Mouse (Mus musculus): ENCODE results near the gene Pnkd. TPM values are rescaled to one million over a fixed set of nuclear protein-coding genes. Genes with fewer than 3 reads are reported as not detected.

Gene Pnkd
- polyA plus RNA-seq, 1 experiment from 2014 or later: 34.0 TPM

- Histone ChIP-seq H3K36me3 (ENCODE audit: control insufficient read depth, insufficient read depth) (no peaks in the 10 kb centered on the region), H3K27ac (ENCODE audit: low read length) (no peak overlapping the region), H3K9me3 (replicated peaks; ENCODE audit: control insufficient read depth, low read length) (no peaks in the 10 kb centered on the region), H3K9ac (ENCODE audit: low read depth, low read length) (no peak overlapping the region), H3K4me3 (ENCODE audit: low read depth, low read length) (no peak overlapping the region), H3K4me1 (ENCODE audit: control insufficient read depth, low read depth, low read length) (peaks cover 6% of the 10 kb centered on the region; the same call in 1 of the 2 replicates), H3K27me3 (ENCODE audit: control insufficient read depth, insufficient read depth, low read depth, low read length) (no peaks in the 10 kb centered on the region), H3K4me2 (ENCODE audit: low read depth, low read length) (no peak overlapping the region)
- ATAC-seq (ENCODE audit: low read depth): no peak
- WGBS (ENCODE audit: insufficient replicate concordance): 63% methylated on average over 11 of the region's 11 CpGs
Observed at GRCm38 (mm10) chr1:74344163-74344916, 59.6 kb downstream of the Pnkd start.

DNA sequence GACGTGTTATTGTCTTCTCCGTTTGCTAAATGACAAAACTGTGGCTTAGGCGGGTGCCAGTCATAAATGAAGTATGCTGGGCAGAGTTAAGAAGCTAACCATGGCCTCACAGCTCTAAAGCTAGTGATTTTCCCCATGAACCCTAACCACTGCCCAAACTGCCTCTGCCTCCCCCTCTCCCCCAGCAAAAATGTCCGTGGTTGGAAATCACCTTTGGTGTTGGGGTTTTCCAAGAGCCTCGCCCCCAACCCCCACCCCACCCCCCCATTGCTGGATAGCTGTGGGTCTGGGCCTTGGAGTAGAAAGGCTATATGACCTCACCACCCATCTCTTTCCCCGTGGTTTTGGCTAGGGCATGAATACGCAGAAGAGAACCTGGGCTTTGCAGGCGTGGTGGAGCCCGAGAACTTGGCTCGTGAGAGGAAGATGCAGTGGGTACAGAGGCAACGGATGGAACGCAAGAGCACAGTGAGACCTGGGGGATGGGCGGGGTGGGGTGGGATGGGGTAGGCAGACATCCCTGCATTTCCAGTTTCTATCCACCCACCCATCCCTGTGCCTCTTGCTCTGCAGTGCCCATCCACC, 66.5 kb downstream of the Pnkd start:
- no peaks in the 10 kb centered on the region for H3K27me3 ChIP-seq (ENCODE audit: control insufficient read depth, insufficient read depth, low read depth, low read length)
- no peak for ATAC-seq (ENCODE audit: low read depth)
- no peak overlapping the region for H3K27ac ChIP-seq (ENCODE audit: low read length)
- no peaks in the 10 kb centered on the region for H3K9me3 ChIP-seq (replicated peaks; ENCODE audit: control insufficient read depth, low read length)
- H3K9ac ChIP-seq (ENCODE audit: low read depth, low read length): no peak overlapping the region
- 62% methylated on average over 13 of the region's 13 CpGs for WGBS (ENCODE audit: insufficient replicate concordance)
- H3K4me3 ChIP-seq (ENCODE audit: low read depth, low read length): no peak overlapping the region
- no peaks in the 10 kb centered on the region for H3K4me1 ChIP-seq (ENCODE audit: control insufficient read depth, low read depth, low read length)
- no peak overlapping the region for H3K4me2 ChIP-seq (ENCODE audit: low read depth, low read length)
- no peaks in the 10 kb centered on the region for H3K36me3 ChIP-seq (ENCODE audit: control insufficient read depth, insufficient read depth)

DNA sequence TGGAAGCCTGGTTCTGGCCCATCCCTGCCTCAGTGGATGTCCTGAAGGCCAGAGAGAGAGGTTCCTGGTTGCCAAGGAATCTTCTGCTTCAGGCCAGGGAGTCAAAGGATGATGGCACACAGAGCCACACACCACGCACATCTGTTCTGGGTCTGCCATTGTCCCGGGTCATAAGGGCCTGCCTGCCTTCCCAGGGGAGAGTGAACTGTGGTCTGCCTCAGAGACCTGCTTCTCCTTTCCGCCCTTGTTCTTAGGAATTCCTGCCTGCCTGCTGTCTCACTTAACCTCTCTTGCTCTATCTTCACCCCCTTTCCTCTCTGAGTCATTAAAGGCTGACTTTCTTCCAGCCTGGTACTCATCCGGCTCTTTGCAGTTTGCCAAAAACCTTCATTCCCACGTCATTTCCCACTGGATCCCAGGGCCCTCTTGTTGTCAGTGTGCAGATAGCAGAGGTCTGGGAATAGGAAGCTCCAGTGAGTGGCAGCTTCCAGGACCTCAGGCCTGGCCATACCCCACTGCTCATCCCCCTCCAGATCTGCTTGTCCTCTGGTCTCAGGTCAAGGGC, 67.9 kb downstream of the Pnkd start:
- no peak overlapping the region for H3K4me3 ChIP-seq (ENCODE audit: low read depth, low read length)
- H3K4me2 ChIP-seq (ENCODE audit: low read depth, low read length): no peak overlapping the region
- no peaks in the 10 kb centered on the region for H3K36me3 ChIP-seq (ENCODE audit: control insufficient read depth, insufficient read depth)
- H3K27me3 ChIP-seq (ENCODE audit: control insufficient read depth, insufficient read depth, low read depth, low read length): no peaks in the 10 kb centered on the region
- H3K4me1 ChIP-seq (ENCODE audit: control insufficient read depth, low read depth, low read length): no peaks in the 10 kb centered on the region
- ATAC-seq (ENCODE audit: low read depth): peak; percentile 48; the same call in 1 of the 2 replicates
- H3K9me3 ChIP-seq (replicated peaks; ENCODE audit: control insufficient read depth, low read length): no peaks in the 10 kb centered on the region
- no peak overlapping the region for H3K27ac ChIP-seq (ENCODE audit: low read length)
- WGBS (ENCODE audit: insufficient replicate concordance): 66% methylated on average over 5 of the region's 5 CpGs
- H3K9ac ChIP-seq (ENCODE audit: low read depth, low read length): no peak overlapping the region

- no peaks in the 10 kb centered on the region for H3K27me3 ChIP-seq (ENCODE audit: control insufficient read depth, insufficient read depth, low read depth, low read length)
- no peak overlapping the region for H3K4me2 ChIP-seq (ENCODE audit: low read depth, low read length)
- no peak overlapping the region for H3K27ac ChIP-seq (ENCODE audit: low read length)
- H3K9ac ChIP-seq (ENCODE audit: low read depth, low read length): no peak overlapping the region
- no peaks in the 10 kb centered on the region for H3K36me3 ChIP-seq (ENCODE audit: control insufficient read depth, insufficient read depth)
- ATAC-seq (ENCODE audit: low read depth): no peak
- no peaks in the 10 kb centered on the region for H3K9me3 ChIP-seq (replicated peaks; ENCODE audit: control insufficient read depth, low read length)
- H3K4me1 ChIP-seq (ENCODE audit: control insufficient read depth, low read depth, low read length): no peaks in the 10 kb centered on the region
- no peak overlapping the region for H3K4me3 ChIP-seq (ENCODE audit: low read depth, low read length)
- 64% methylated on average over 9 of the region's 9 CpGs for WGBS (ENCODE audit: insufficient replicate concordance)
Observed at GRCm38 (mm10) chr1:74353453-74354229, 68.9 kb downstream of the Pnkd start.

GRCm38 (mm10) chr1:74357531-74357930, 72.8 kb downstream of the Pnkd start:
- H3K4me1 ChIP-seq (ENCODE audit: control insufficient read depth, low read depth, low read length): no peaks in the 10 kb centered on the region
- H3K9me3 ChIP-seq (replicated peaks; ENCODE audit: control insufficient read depth, low read length): no peaks in the 10 kb centered on the region
- no peak overlapping the region for H3K4me2 ChIP-seq (ENCODE audit: low read depth, low read length)
- H3K27ac ChIP-seq (ENCODE audit: low read length): no peak overlapping the region
- no peaks in the 10 kb centered on the region for H3K27me3 ChIP-seq (ENCODE audit: control insufficient read depth, insufficient read depth, low read depth, low read length)
- no peak for ATAC-seq (ENCODE audit: low read depth)
- H3K4me3 ChIP-seq (ENCODE audit: low read depth, low read length): no peak overlapping the region
- H3K9ac ChIP-seq (ENCODE audit: low read depth, low read length): no peak overlapping the region
- no peaks in the 10 kb centered on the region for H3K36me3 ChIP-seq (ENCODE audit: control insufficient read depth, insufficient read depth)

DNA sequence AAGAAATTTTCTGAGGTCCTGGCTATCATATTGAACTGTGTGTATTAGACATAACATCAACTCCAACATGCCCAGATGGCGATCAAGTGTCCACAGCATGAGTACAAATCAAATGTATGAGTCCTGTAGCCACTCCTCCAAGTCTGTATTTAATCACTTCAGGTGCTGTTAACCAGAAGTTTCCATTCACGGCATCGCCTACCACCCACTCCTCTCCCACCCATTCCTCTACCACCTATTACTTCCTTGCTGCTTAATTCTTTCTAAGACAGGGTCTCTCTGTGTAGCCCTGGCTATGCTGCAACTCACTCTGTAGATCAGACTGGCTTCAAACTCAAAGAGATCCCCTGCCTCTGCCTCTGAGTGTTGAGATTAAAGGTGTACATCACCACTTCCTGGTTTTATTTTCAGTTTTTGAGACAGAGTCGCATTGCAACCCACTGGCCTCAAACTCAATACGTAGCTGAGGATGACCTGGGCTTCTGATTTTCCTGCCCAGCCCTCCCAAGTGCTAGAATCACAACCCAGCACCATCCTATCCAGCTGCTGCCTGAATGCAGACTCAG, 75.3 kb downstream of the Pnkd start:
- Histone ChIP-seq H3K4me2 (ENCODE audit: low read depth, low read length) (no peak overlapping the region), H3K9ac (ENCODE audit: low read depth, low read length) (no peak overlapping the region), H3K4me3 (ENCODE audit: low read depth, low read length) (no peak overlapping the region), H3K27ac (ENCODE audit: low read length) (no peak overlapping the region), H3K9me3 (replicated peaks; ENCODE audit: control insufficient read depth, low read length) (no peaks in the 10 kb centered on the region), H3K4me1 (ENCODE audit: control insufficient read depth, low read depth, low read length) (no peaks in the 10 kb centered on the region; the same call in 1 of the 2 replicates), H3K27me3 (ENCODE audit: control insufficient read depth, insufficient read depth, low read depth, low read length) (no peaks in the 10 kb centered on the region), H3K36me3 (ENCODE audit: control insufficient read depth, insufficient read depth) (no peaks in the 10 kb centered on the region)
- ATAC-seq (ENCODE audit: low read depth): no peak
- WGBS (ENCODE audit: insufficient replicate concordance): 59% methylated on average over 5 of the region's 5 CpGs

GRCm38 (mm10) chr1:74361812-74362211, 77.1 kb downstream of the Pnkd start, which contains the start of gene Catip:
Gene Catip, plus strand, starts transcription at chr1:74362108.
- ATAC-seq (ENCODE audit: low read depth): 0 out of 2 replicates have a peak, but pooled peaks have one; percentile 9
- WGBS (ENCODE audit: insufficient replicate concordance): 0% methylated on average over 2 of the region's 2 CpGs
- Histone ChIP-seq H3K9me3 (replicated peaks; ENCODE audit: control insufficient read depth, low read length) (no peaks in the 10 kb centered on the region), H3K27ac (ENCODE audit: low read length) (no peak within 1 kb of the TSS), H3K4me2 (ENCODE audit: low read depth, low read length) (no peak within 1 kb of the TSS), H3K4me1 (ENCODE audit: control insufficient read depth, low read depth, low read length) (no peaks in the 10 kb centered on the region; the same call in 1 of the 2 replicates), H3K27me3 (ENCODE audit: control insufficient read depth, insufficient read depth, low read depth, low read length) (no peaks in the 10 kb centered on the region), H3K36me3 (ENCODE audit: control insufficient read depth, insufficient read depth) (no peaks in the 10 kb centered on the region), H3K9ac (ENCODE audit: low read depth, low read length) (no peak within 1 kb of the TSS), H3K4me3 (ENCODE audit: low read depth, low read length) (no peak within 1 kb of the TSS)

DNA sequence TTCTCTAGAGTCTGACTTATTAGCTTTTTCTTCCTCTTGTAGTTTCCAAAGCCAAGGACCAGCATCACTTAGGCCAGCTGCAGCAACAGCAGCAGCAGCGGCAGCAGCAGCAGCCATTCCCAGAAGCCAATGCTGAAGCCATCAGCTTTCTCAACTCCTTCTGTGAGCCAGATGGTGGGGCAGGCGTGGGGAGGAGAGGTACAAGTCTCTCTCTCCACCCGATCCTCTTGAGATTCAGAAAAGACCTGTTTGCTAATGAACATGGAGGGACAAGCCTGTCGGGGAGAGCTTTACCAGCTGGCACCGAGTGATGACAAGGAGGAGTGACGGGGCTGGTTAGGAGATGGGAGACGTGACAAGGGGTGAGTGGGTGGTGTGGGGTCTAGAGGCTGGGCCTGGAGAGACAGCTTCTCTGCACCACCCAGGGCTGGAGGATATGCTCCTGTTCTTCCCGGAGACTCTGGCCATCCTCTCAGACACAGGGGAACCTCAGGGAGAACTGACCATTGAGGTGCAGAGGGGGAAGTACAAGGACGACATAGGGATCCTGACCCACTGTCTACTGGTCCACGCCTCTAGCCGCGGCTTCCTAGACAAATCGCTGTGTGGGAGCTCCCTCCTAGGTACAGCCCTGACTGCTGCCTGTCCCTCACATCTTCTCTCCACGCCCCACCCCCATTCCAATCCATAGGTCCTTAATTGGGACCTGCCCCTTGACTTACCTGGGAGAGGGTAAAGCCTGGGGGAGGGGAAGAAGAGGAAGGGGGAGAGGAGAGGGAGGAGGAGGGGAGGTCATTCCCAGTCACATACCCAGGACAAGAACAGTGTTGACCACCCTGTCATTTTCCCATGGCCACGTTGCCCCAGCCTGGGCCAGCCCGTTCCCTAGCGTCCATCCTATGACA, 77.8 kb downstream of the Pnkd start:
- no peak overlapping the region for H3K4me3 ChIP-seq (ENCODE audit: low read depth, low read length)
- no peaks in the 10 kb centered on the region for H3K36me3 ChIP-seq (ENCODE audit: control insufficient read depth, insufficient read depth)
- no peaks in the 10 kb centered on the region for H3K9me3 ChIP-seq (replicated peaks; ENCODE audit: control insufficient read depth, low read length)
- 0 out of 2 replicates have a peak, but pooled peaks have one; percentile 16 for ATAC-seq (ENCODE audit: low read depth)
- no peaks in the 10 kb centered on the region; the same call in 1 of the 2 replicates for H3K4me1 ChIP-seq (ENCODE audit: control insufficient read depth, low read depth, low read length)
- 59% methylated on average over 17 of the region's 17 CpGs for WGBS (ENCODE audit: insufficient replicate concordance)
- H3K9ac ChIP-seq (ENCODE audit: low read depth, low read length): no peak overlapping the region
- no peak overlapping the region for H3K4me2 ChIP-seq (ENCODE audit: low read depth, low read length)
- H3K27ac ChIP-seq (ENCODE audit: low read length): no peak overlapping the region
- H3K27me3 ChIP-seq (ENCODE audit: control insufficient read depth, insufficient read depth, low read depth, low read length): no peaks in the 10 kb centered on the region; the same call in 1 of the 2 replicates

Measured in liver, embryonic 16.5 days (tissue).